Mouse (Mus musculus): ENCODE data around the gene Bcl6.

Gene Bcl6

DNA sequence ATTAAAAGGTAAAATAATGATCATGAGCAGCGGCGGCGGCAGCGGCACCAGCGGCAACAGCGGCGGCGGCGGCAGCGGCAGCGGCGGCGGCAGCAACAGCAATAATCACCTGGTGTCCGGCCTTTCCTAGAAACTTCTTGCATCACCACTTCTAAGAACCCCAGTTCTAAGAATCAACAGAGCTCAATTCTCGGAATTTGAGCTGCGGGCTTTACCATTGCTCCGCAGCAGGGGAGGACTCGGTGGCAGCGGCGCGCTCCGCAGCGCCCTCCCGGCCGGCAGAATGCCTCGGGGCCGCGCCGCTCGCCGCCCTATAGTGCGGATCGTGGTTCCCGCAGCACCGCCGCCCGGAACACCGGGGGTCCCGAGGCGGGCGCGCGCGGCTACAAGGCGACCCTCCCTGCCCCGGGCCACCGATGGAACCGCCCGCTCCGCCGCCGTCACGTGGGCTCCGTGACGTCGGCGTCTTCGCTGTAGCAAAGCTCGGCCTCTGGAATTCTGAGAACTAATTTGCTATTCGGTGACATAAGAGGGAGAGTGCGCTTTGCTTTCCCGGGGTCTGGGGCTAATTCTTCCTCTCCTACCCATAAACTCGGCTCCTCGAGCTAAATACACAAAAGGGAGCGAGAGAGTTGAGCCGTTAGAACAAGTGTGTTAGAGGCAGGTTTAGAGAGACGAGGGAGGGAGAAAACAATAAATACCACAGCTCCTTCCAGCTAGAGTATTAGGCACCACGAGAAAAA, at the start of gene Bcl6, which contains the start of gene Gm37419:
Gene Bcl6 (minus strand): TSS at position 387 of the 743 bp plus-strand sequence.
Gene Gm37419 (plus strand): TSS at position 17 of the 743 bp plus-strand sequence.
- peak; percentile 76 for DNase-seq (ENCODE audit: low spot score)

DNA sequence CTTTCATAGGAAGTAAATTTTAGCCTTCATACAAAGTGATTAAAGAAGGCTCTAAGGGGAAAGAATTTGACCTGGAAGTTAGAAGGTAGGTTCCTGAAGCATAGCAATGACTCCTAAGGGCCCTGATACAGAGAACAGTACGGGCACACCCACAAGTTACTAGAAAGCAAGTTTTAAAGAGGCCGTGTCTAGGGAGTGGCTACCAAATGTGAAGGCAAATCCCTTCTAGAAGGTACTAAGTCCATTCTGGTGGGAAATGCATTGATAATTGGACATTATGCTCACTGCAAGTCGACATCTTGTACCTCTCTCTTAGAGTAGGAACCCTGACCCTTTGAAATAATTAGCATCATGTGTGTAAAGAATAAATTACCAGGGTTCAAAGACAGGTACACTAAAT, 47.7 kb upstream of the Bcl6 start:
- no peak for DNase-seq (ENCODE audit: low spot score)

DNA sequence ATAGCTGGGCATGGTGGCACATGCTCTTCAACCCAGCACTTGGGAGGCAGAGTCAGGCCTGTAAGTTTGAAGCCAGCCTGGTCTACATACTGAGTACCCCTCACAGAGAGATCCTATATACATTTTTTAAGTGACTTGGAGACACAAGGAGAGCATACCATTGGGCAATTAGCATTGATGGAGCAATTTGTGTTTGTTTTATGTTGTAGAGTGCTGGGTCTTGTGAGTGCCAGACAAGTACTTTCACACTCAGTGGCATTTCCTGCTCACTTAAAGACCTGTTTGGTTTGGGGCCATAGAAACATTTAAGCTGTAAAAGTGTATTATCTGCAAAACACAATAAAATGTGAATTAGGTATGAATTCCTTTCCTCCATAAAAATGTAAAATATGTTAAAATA, 47.1 kb upstream of the Bcl6 start:
- DNase-seq (ENCODE audit: low spot score), result no peak

DNA sequence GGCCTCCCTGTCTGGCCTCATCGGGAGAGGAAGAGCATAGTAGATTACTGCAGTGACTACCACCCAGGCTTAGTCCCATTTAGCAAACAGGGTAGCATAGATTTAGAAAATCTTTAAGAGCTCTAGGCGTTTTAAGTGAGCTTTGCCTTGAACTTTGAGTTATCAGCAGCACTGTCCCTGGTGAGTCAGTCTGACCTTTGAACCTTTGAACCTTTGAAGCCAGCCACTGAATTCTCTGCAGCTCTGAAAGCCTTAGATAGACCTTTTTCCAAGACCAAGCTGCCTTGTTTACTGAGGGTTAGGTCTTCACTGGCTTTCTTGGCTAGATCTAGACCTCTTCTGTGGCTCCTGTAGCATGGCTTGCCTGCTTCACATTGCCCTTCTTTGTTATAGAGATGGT, 45.8 kb upstream of the Bcl6 start:
- DNase-seq (ENCODE audit: low spot score), result no peak

DNA sequence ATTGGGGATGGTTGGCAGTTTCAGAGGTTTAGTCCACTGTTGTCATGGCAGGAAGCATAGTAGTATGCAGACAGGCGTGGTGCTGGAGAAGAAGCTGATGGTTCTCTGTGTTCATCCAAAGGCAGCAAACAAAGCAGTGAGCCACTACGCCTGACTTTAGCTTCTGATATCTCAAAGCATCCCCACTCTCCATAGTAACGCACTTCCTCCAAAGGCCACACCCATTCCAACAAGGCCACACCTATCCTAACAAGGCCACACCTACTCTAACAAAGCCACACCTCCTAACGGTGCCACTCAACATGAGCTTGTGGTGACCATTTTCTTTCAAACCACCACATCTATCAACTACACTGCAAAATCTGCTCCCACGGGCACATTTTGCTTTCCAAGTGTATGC, 44.6 kb upstream of the Bcl6 start:
- no peak for DNase-seq (ENCODE audit: low spot score)

GRCm38 (mm10) chr16:24029965-24030672, 41.5 kb upstream of the Bcl6 start:
- DNase-seq (ENCODE audit: low spot score), result no peak

- DNase-seq (ENCODE audit: low spot score), result no peak
These were observed 36.8 kb upstream of the Bcl6 start for GRCm38 (mm10) chr16:24025442-24025841.

GRCm38 (mm10) chr16:24022605-24023004, 34.0 kb upstream of the Bcl6 start:
- no peak for DNase-seq (ENCODE audit: low spot score)

DNA sequence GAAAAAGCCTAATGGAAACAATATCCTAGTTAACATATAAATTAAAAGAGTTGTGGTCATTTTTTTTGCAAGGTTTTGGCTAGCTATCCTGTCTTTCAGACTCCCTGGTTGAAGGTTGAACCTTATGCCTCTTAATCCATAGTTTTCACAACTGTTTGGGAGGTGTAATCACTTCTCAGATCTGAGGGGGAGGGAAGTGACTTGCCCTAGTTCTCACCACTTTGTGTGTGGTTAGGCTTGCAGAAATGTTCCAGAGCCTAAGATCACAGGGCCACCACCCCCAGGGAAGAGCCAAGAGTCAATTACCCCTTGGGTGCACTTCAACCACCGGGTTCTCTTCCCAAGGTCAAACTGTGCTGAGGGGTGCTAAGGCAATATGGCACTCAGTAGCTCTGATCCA, 33.1 kb upstream of the Bcl6 start:
- no peak for DNase-seq (ENCODE audit: low spot score)

DNA sequence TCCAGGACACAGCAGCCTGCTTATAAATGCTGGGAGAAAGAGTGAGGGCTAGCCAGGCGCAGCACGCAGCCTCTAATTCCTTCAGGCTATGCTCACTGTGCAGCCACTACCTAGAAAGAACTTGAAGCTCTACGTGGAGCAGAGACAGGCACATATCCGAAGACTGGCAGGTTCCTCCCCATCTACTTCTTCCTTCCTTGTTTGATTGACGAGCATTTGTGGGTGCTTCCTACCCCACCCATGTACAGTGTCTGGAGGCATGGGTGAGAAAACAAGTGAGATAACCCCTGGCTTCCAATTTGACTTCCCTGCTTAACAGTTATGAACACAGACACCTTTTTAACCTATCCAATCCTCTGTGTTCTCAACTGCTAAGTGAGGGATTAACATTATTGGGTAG, 28.1 kb upstream of the Bcl6 start:
- no peak for DNase-seq (ENCODE audit: low spot score)

GRCm38 (mm10) chr16:24016273-24016672, 27.6 kb upstream of the Bcl6 start:
- no peak for DNase-seq (ENCODE audit: low spot score)

- no peak for DNase-seq (ENCODE audit: low spot score)
These were observed 25.7 kb upstream of the Bcl6 start for GRCm38 (mm10) chr16:24014378-24014777.

DNA sequence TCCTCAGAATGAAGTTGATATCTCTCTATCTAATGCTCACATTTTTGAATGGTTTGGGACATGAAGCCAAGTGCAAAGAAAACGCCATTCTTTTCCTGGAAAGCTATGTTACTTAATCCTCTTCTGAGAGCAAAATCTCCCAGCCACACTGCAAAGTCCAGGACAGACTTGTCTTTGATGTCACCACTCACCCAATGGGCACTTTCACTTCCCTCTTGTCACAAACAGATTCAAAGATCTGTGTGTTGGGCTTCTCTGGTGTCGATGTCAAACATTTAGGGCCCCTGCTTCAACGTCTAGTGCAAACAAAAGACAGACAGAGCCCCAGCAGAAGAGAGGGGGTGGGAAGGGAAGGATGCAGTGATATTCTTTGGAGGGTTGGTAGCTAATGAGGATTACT, 23.4 kb upstream of the Bcl6 start:
- DNase-seq (ENCODE audit: low spot score), result no peak

DNA sequence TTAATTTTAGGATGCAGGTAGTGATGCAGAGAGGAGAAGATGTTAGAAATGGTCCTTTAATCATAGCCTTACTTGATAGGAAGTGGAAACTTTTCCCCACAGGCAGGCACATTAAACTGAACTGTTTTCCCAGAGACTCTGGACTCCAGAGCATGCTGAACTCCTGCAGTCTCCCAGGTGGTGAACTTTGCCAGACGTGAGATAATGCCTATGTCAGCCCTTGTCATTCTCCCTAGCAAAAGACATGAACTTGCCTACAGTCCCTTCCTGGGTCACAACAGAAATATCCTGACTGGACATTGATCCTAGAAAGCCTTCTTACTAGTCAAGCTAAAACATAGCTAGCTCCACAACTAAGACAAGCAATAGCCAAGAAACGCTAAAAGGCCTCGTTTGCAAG, 22.7 kb upstream of the Bcl6 start:
- no peak for DNase-seq (ENCODE audit: low spot score)

DNA sequence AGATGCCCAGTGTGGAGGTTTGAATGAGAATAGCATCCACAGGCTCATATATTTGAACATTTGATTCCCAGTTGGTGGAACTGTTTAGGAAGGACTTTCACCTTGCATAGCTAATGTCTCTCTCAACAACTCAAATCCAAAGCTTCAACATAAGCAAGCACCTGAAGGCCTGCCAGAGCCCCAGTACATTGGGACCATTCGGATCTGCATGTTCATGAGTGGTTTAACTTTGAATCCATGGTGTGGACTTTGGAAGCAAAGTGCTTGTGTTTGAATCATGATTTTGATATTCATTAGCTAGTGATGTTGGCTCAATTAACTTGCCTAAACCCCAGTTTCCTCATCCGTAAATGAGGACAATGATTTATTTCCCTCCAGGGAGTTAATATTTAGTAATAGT, 21.2 kb upstream of the Bcl6 start:
- no peak for DNase-seq (ENCODE audit: low spot score)

DNA sequence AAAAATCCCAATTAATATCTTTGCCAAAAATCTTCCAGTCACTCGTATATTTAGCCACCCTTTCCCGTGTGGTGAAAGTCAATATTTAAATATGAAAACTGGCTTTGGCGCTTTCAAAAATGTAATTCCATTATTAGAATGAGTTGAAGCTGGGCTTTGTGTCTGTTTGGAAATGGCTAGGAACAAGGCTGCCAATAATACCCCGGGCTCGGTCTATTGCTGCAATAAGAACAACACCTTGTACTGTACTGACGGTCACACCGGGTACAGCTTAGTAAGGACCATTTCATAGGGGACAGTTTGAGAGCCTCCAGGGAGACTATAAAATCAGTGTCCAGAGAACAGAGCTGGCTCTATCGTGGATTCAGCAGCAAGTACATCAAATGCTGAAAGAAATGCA, 17.3 kb upstream of the Bcl6 start:
- DNase-seq (ENCODE audit: low spot score), result no peak

DNA sequence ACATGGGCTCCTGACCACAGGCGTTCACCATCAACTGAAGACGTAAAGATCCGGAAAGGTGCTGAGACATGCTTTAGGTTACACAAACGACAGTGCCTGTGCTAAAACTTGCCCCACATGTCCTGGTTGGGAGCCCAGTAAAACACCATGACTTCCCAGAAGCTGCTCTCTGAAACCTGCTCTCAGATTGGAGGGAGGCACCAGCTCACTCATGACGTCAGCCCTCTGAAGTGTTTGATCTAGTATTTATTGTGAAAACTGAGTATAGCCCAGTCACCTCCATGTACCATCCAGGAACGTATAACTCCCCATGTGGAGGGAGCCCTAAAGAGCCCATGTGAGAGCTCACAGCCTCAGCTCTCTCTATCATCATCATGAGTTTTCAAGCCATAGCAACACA, 9.3 kb upstream of the Bcl6 start:
- DNase-seq (ENCODE audit: low spot score), result no peak

DNA sequence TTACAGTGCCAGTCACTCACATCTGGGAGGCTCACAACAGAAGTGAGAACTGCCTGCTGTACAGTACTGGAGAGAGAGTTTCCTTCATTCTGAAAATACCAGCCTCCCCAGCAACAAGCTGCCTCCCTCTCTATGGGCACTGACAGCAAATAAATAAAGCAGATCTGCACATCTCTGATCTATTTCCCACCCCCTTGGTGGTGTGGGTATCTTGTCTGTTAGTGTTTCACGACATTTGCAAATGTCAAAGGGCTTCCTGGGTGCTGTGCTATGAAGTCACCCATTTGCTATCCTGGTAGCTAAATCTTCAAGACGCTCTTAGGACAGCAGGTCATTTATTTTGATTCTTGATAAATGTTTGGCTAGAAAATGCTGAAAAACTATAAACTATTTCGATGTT, 8.6 kb upstream of the Bcl6 start:
- DNase-seq (ENCODE audit: low spot score), result no peak

DNA sequence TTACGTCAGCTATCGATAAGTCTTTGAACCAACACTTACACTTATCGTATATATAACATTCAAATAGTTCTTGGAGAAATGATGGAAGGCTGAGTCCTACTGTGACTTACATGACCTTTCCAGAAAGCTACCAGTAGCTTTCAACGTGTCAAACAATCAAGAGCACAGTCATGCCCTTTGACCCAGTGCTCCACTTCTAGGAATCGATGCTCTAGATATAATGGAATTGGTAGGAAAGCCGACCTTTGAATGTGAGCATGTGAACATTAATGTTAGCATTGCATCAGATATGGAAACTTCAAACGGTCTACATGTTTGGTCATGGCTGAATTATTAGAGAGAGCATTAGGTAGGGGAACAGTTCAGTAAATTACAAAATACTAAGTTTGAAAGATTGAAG, 7.7 kb upstream of the Bcl6 start:
- no peak for DNase-seq (ENCODE audit: low spot score)

DNA sequence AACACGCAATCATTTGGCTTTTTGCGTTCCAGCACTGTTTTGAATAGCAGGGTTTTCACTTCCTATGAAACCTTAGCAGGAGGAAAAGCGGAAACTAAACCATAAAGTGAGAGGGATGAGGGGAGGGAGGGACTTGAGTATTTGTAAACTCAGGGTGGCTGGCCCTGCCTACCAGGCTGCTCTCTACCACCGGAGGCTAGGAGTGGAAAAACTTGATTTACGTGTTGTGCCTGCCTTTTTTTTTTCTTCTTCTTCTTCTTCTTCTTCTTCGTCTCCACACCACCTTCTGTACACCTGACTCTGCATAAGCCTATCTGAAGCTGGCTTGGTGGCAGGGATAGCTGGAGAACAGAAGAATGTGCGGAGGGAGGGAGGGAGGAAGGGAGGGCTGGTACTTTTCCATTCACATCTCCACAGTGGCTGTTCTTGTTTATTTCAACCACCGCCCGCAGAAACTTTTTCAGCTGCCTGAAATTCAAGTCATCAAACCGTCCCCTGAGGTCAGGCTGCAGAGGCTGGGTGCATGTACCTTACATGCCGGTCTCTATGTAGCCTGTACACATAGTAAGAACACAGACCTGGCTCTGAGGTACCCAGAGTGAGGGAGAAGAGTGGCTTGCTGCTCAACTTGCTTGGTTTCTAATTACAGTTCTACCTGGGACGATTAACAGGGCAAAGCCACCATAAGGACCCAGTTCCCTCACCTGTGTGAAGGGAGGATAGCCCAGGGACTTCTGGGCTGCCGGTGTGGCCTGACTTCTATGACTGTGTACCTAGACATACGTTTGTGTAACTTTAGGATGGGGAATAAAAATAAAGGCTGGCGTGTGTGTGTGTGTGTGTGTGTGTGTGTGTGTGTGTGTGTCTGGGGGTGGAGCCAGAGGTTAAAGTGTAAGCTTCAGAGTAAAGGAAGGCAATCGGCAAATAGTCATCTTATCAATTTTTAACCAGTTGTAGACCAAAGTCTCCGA, 5.0 kb upstream of the Bcl6 start:
- no peak for DNase-seq (ENCODE audit: low spot score)

- DNase-seq (ENCODE audit: low spot score), result no peak
These were observed 3.4 kb upstream of the Bcl6 start for GRCm38 (mm10) chr16:23991846-23992580.

DNA sequence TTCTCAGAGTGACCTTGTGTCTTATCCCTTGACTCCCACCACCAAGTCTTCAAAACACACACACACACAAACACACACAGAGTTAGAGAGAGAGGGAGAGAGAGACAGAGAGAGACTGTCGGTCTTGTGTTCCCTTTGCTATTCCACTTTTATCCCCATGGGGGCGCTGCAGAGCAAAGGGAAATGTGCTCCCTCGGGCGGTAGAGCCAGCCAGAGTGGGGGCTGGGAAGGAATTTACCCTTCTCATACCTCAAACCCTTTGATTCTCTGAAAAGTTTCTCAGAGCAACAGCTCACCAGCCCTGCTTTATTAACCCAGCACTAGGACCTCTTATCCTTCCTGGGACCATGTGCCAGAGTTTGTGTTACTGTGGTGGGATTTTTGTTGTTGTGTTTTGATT, 2.5 kb upstream of the Bcl6 start:
- DNase-seq (ENCODE audit: low spot score), result peak; percentile 69
